Mouse (Mus musculus): Measurements from ENCODE around the gene Haao. TPM values are rescaled to one million over a fixed set of nuclear protein-coding genes. Genes with fewer than 3 reads are reported as not detected.

The Haao gene
- polyA plus RNA-seq, 1 experiment from 2014 or later, result 0.89 TPM

- no peaks in the 10 kb centered on the region for H3K27me3 ChIP-seq
- H3K4me3 ChIP-seq, result no peak overlapping the region
- no peaks in the 10 kb centered on the region for H3K9me3 ChIP-seq
- no peak for ATAC-seq (ENCODE audit: borderline replicate concordance, extremely low read depth, low FRiP score, low TSS enrichment)
- no peak overlapping the region for H3K9ac ChIP-seq
- no peak overlapping the region for H3K27ac ChIP-seq
- no peak overlapping the region for H3K4me2 ChIP-seq
- no peaks in the 10 kb centered on the region for H3K36me3 ChIP-seq
- H3K4me1 ChIP-seq, result peaks cover 15% of the 10 kb centered on the region
- WGBS, result 67% methylated on average over 13 of the region's 13 CpGs
These were observed 37.3 kb upstream of the Haao start for GRCm38 (mm10) chr17:83885021-83885582.

GRCm38 (mm10) chr17:83882788-83883187 is 35.0 kb upstream of the Haao start:
- H3K36me3 ChIP-seq, result no peaks in the 10 kb centered on the region
- no peak for ATAC-seq (ENCODE audit: borderline replicate concordance, extremely low read depth, low FRiP score, low TSS enrichment)
- no peak overlapping the region for H3K4me3 ChIP-seq
- no peak overlapping the region for H3K4me2 ChIP-seq
- no peak overlapping the region for H3K9ac ChIP-seq
- 89% methylated on average over 2 of the region's 2 CpGs for WGBS
- no peaks in the 10 kb centered on the region for H3K9me3 ChIP-seq
- no peak overlapping the region for H3K27ac ChIP-seq
- peaks cover 11% of the 10 kb centered on the region; the same call in 1 of the 2 replicates for H3K4me1 ChIP-seq
- no peaks in the 10 kb centered on the region for H3K27me3 ChIP-seq

- H3K9me3 ChIP-seq, result no peaks in the 10 kb centered on the region
- no peak overlapping the region for H3K9ac ChIP-seq
- H3K27ac ChIP-seq, result no peak overlapping the region
- H3K4me3 ChIP-seq, result no peak overlapping the region
- H3K36me3 ChIP-seq, result no peaks in the 10 kb centered on the region
- H3K4me1 ChIP-seq, result peaks cover 11% of the 10 kb centered on the region; the same call in 1 of the 2 replicates
- WGBS, result 74% methylated on average over 3 of the region's 3 CpGs
- ATAC-seq (ENCODE audit: borderline replicate concordance, extremely low read depth, low FRiP score, low TSS enrichment), result no peak
- H3K4me2 ChIP-seq, result no peak overlapping the region
- H3K27me3 ChIP-seq, result no peaks in the 10 kb centered on the region
These were observed 33.3 kb upstream of the Haao start for GRCm38 (mm10) chr17:83881071-83881470.

- Histone ChIP-seq H3K9me3 (no peaks in the 10 kb centered on the region), H3K27me3 (no peaks in the 10 kb centered on the region), H3K4me2 (no peak overlapping the region), H3K36me3 (no peaks in the 10 kb centered on the region), H3K4me1 (peaks cover 11% of the 10 kb centered on the region; the same call in 1 of the 2 replicates), H3K4me3 (no peak overlapping the region), H3K27ac (no peak overlapping the region), H3K9ac (no peak overlapping the region)
- ATAC-seq (ENCODE audit: borderline replicate concordance, extremely low read depth, low FRiP score, low TSS enrichment), result no peak
- 55% methylated on average over 9 of the region's 9 CpGs for WGBS
These were observed 32.5 kb upstream of the Haao start for GRCm38 (mm10) chr17:83880174-83880710.

GRCm38 (mm10) chr17:83879631-83880030 is 31.9 kb upstream of the Haao start:
- 78% methylated on average over 6 of the region's 6 CpGs for WGBS
- peaks cover 12% of the 10 kb centered on the region for H3K4me1 ChIP-seq
- H3K9me3 ChIP-seq, result no peaks in the 10 kb centered on the region
- H3K36me3 ChIP-seq, result no peaks in the 10 kb centered on the region
- H3K27me3 ChIP-seq, result no peaks in the 10 kb centered on the region
- no peak overlapping the region for H3K4me2 ChIP-seq
- no peak for ATAC-seq (ENCODE audit: borderline replicate concordance, extremely low read depth, low FRiP score, low TSS enrichment)
- no peak overlapping the region for H3K4me3 ChIP-seq
- H3K27ac ChIP-seq, result no peak overlapping the region
- H3K9ac ChIP-seq, result no peak overlapping the region

- H3K27me3 ChIP-seq, result no peaks in the 10 kb centered on the region
- no peaks in the 10 kb centered on the region for H3K36me3 ChIP-seq
- peaks cover 8% of the 10 kb centered on the region for H3K4me1 ChIP-seq
- H3K4me2 ChIP-seq, result no peak overlapping the region
- H3K4me3 ChIP-seq, result no peak overlapping the region
- WGBS, result 79% methylated on average over 8 of the region's 8 CpGs
- H3K9me3 ChIP-seq, result no peaks in the 10 kb centered on the region
- H3K9ac ChIP-seq, result no peak overlapping the region
- no peak for ATAC-seq (ENCODE audit: borderline replicate concordance, extremely low read depth, low FRiP score, low TSS enrichment)
- peak overlapping the region; percentile 92 for H3K27ac ChIP-seq
These were observed 26.8 kb upstream of the Haao start for GRCm38 (mm10) chr17:83874610-83875009.

GRCm38 (mm10) chr17:83873363-83874141 is 25.8 kb upstream of the Haao start:
- H3K4me3 ChIP-seq, result no peak overlapping the region
- WGBS, result 42% methylated on average over 19 of the region's 19 CpGs
- H3K27me3 ChIP-seq, result no peaks in the 10 kb centered on the region
- no peaks in the 10 kb centered on the region for H3K36me3 ChIP-seq
- H3K4me1 ChIP-seq, result peaks cover 8% of the 10 kb centered on the region
- no peak overlapping the region for H3K9ac ChIP-seq
- no peaks in the 10 kb centered on the region for H3K9me3 ChIP-seq
- ATAC-seq (ENCODE audit: borderline replicate concordance, extremely low read depth, low FRiP score, low TSS enrichment), result peak; percentile 84
- H3K27ac ChIP-seq, result peak overlapping the region; percentile 92
- no peak overlapping the region for H3K4me2 ChIP-seq

- Histone ChIP-seq H3K27me3 (no peaks in the 10 kb centered on the region; the same call in 1 of the 2 replicates), H3K4me3 (peak overlapping the region; percentile 18), H3K36me3 (no peaks in the 10 kb centered on the region), H3K4me2 (peak overlapping the region; percentile 51), H3K9ac (peak overlapping the region; percentile 32; the same call in 1 of the 2 replicates), H3K9me3 (no peaks in the 10 kb centered on the region), H3K4me1 (peaks cover 8% of the 10 kb centered on the region), H3K27ac (peak overlapping the region; percentile 92)
- ATAC-seq (ENCODE audit: borderline replicate concordance, extremely low read depth, low FRiP score, low TSS enrichment), result peak; percentile 72
- 15% methylated on average over 14 of the region's 14 CpGs for WGBS
These were observed 25.1 kb upstream of the Haao start for GRCm38 (mm10) chr17:83872806-83873348.

GRCm38 (mm10) chr17:83871354-83871753 is 23.6 kb upstream of the Haao start:
- no peak for ATAC-seq (ENCODE audit: borderline replicate concordance, extremely low read depth, low FRiP score, low TSS enrichment)
- Histone ChIP-seq H3K4me1 (peaks cover 8% of the 10 kb centered on the region), H3K27ac (no peak overlapping the region), H3K27me3 (no peaks in the 10 kb centered on the region; the same call in 1 of the 2 replicates), H3K4me2 (no peak overlapping the region), H3K9me3 (no peaks in the 10 kb centered on the region), H3K9ac (no peak overlapping the region), H3K36me3 (no peaks in the 10 kb centered on the region), H3K4me3 (no peak overlapping the region)
- 86% methylated on average over 5 of the region's 5 CpGs for WGBS

GRCm38 (mm10) chr17:83870385-83870784 is 22.6 kb upstream of the Haao start:
- no peak for ATAC-seq (ENCODE audit: borderline replicate concordance, extremely low read depth, low FRiP score, low TSS enrichment)
- Histone ChIP-seq H3K27me3 (no peaks in the 10 kb centered on the region; the same call in 1 of the 2 replicates), H3K9me3 (no peaks in the 10 kb centered on the region), H3K4me2 (no peak overlapping the region), H3K9ac (no peak overlapping the region), H3K4me1 (peaks cover 8% of the 10 kb centered on the region), H3K36me3 (no peaks in the 10 kb centered on the region), H3K4me3 (no peak overlapping the region), H3K27ac (no peak overlapping the region)
- WGBS, result 83% methylated on average over 4 of the region's 4 CpGs

GRCm38 (mm10) chr17:83866582-83866981 is 18.8 kb upstream of the Haao start:
- Histone ChIP-seq H3K27ac (no peak overlapping the region), H3K4me3 (no peak overlapping the region), H3K27me3 (no peaks in the 10 kb centered on the region; the same call in 1 of the 2 replicates), H3K9me3 (no peaks in the 10 kb centered on the region), H3K4me2 (no peak overlapping the region), H3K4me1 (peaks cover 6% of the 10 kb centered on the region), H3K36me3 (no peaks in the 10 kb centered on the region), H3K9ac (no peak overlapping the region)
- 14% methylated on average over 10 of the region's 10 CpGs for WGBS
- no peak for ATAC-seq (ENCODE audit: borderline replicate concordance, extremely low read depth, low FRiP score, low TSS enrichment)

- no peaks in the 10 kb centered on the region for H3K9me3 ChIP-seq
- H3K27ac ChIP-seq, result no peak overlapping the region
- H3K36me3 ChIP-seq, result no peaks in the 10 kb centered on the region
- 67% methylated on average over 7 of the region's 7 CpGs for WGBS
- H3K9ac ChIP-seq, result no peak overlapping the region
- H3K4me1 ChIP-seq, result peaks cover 6% of the 10 kb centered on the region
- no peak overlapping the region for H3K4me3 ChIP-seq
- no peak for ATAC-seq (ENCODE audit: borderline replicate concordance, extremely low read depth, low FRiP score, low TSS enrichment)
- no peak overlapping the region for H3K4me2 ChIP-seq
- no peaks in the 10 kb centered on the region; the same call in 1 of the 2 replicates for H3K27me3 ChIP-seq
These were observed 17.6 kb upstream of the Haao start for GRCm38 (mm10) chr17:83865366-83865765.

Data from lung, embryonic 15.5 days (tissue).